Mouse (Mus musculus): Measurements from ENCODE around the gene Kctd14. TPM values are rescaled to one million over a fixed set of nuclear protein-coding genes. Genes with fewer than 3 reads are reported as not detected.

The Kctd14 gene
- polyA plus RNA-seq, 1 experiment from 2014 or later, result 10.7 TPM

- H3K27ac ChIP-seq, result no peak overlapping the region
- H3K4me1 ChIP-seq (replicated peaks), result no peaks in the 10 kb centered on the region
- H3K9ac ChIP-seq, result no peak overlapping the region
- DNase-seq (no peak), ATAC-seq (ENCODE audit: low read depth) (no peak)
- no peak overlapping the region for H3K4me2 ChIP-seq
- H3K9me3 ChIP-seq (replicated peaks), result no peaks in the 10 kb centered on the region
- no peak overlapping the region for H3K4me3 ChIP-seq (replicated peaks)
- H3K36me3 ChIP-seq, result peaks cover 45% of the 10 kb centered on the region
- 54% methylated on average over 3 of the region's 3 CpGs for WGBS (ENCODE audit: insufficient replicate concordance)
- H3K27me3 ChIP-seq, result no peaks in the 10 kb centered on the region
These were observed 40.0 kb downstream of the Kctd14 start for GRCm38 (mm10) chr7:97491157-97491556.

- Histone ChIP-seq H3K4me3 (replicated peaks) (no peak overlapping the region), H3K9ac (no peak overlapping the region), H3K4me2 (no peak overlapping the region), H3K36me3 (peaks cover 36% of the 10 kb centered on the region), H3K9me3 (replicated peaks) (no peaks in the 10 kb centered on the region), H3K27me3 (no peaks in the 10 kb centered on the region), H3K4me1 (replicated peaks) (no peaks in the 10 kb centered on the region), H3K27ac (no peak overlapping the region)
- ATAC-seq (ENCODE audit: low read depth), result no peak
- no peak for DNase-seq
- WGBS (ENCODE audit: insufficient replicate concordance), result 68% methylated on average over 4 of the region's 4 CpGs
These were observed 41.3 kb downstream of the Kctd14 start for GRCm38 (mm10) chr7:97492420-97492819.

DNA sequence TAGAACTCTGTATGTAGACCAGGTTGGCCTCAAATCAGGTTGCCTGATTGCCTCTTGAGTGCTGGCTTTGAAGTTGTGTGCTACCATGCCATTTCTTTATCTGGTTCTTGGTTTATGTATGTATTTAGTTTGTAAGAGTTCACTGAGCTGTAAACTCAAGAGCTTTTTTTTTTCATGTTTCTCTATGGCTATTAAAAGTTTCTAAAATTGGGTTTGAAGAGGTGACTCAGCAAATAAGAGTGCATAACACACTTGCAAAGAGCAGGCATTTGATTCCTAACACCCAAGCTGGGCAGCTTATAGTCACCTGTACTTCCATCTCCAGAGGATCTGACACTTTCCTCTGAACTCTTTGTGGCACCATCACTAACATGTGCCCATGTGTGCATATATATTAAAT, 43.9 kb downstream of the Kctd14 start:
- no peak overlapping the region for H3K27ac ChIP-seq
- no peak overlapping the region for H3K4me3 ChIP-seq (replicated peaks)
- no peak overlapping the region for H3K9ac ChIP-seq
- no peaks in the 10 kb centered on the region for H3K27me3 ChIP-seq
- ATAC-seq (ENCODE audit: low read depth) (no peak), DNase-seq (no peak)
- H3K4me2 ChIP-seq, result no peak overlapping the region
- H3K4me1 ChIP-seq (replicated peaks), result no peaks in the 10 kb centered on the region
- H3K9me3 ChIP-seq (replicated peaks), result no peaks in the 10 kb centered on the region
- H3K36me3 ChIP-seq, result peaks cover 32% of the 10 kb centered on the region

GRCm38 (mm10) chr7:97500555-97501209, 49.6 kb downstream of the Kctd14 start:
- peaks cover 32% of the 10 kb centered on the region for H3K36me3 ChIP-seq
- H3K27me3 ChIP-seq, result no peaks in the 10 kb centered on the region
- 81% methylated on average over 5 of the region's 5 CpGs for WGBS (ENCODE audit: insufficient replicate concordance)
- H3K4me1 ChIP-seq (replicated peaks), result no peaks in the 10 kb centered on the region
- no peak for ATAC-seq (ENCODE audit: low read depth)
- H3K9ac ChIP-seq, result no peak overlapping the region
- no peaks in the 10 kb centered on the region for H3K9me3 ChIP-seq (replicated peaks)
- no peak overlapping the region for H3K4me2 ChIP-seq
- no peak overlapping the region for H3K27ac ChIP-seq
- no peak overlapping the region for H3K4me3 ChIP-seq (replicated peaks)
- no peak for DNase-seq

Other genes with a start within 250 kb of the Kctd14 start
- gene Usp35, start 119.3 kb upstream of the Kctd14 start, polyA plus RNA-seq (2015; fragmentation: Nextera tagmentation; extraction: Ambion mirVana), result 0.07 and 0.14 TPM in 2 replicates
- 0.92 and 1.0 TPM in 2 replicates for gene Kctd21, start 119.0 kb upstream of the Kctd14 start, polyA plus RNA-seq (2015; fragmentation: Nextera tagmentation; extraction: Ambion mirVana)
- 41.3 and 45.9 TPM in 2 replicates for gene Alg8, start 79.7 kb upstream of the Kctd14 start, polyA plus RNA-seq (2015; fragmentation: Nextera tagmentation; extraction: Ambion mirVana)
- gene Ndufc2, start 51.3 kb upstream of the Kctd14 start, polyA plus RNA-seq (2015; fragmentation: Nextera tagmentation; extraction: Ambion mirVana), result 221 and 241 TPM in 2 replicates
- gene Thrsp, start 33.6 kb upstream of the Kctd14 start, polyA plus RNA-seq (2015; fragmentation: Nextera tagmentation; extraction: Ambion mirVana), result 0.12 TPM in 1 of 2 replicates, not detected in the other
- gene Ints4, start 29.6 kb downstream of the Kctd14 start, polyA plus RNA-seq (2015; fragmentation: Nextera tagmentation; extraction: Ambion mirVana), result 22.0 and 24.7 TPM in 2 replicates
- gene Aamdc, start 128.2 kb downstream of the Kctd14 start, polyA plus RNA-seq (2015; fragmentation: Nextera tagmentation; extraction: Ambion mirVana), result 15.9 and 16.0 TPM in 2 replicates
- 7.4 and 9.0 TPM in 2 replicates for gene Rsf1, start 128.6 kb downstream of the Kctd14 start, polyA plus RNA-seq (2015; fragmentation: Nextera tagmentation; extraction: Ambion mirVana)
- 104 and 110 TPM in 2 replicates for gene Clns1a, start 245.3 kb downstream of the Kctd14 start, polyA plus RNA-seq (2015; fragmentation: Nextera tagmentation; extraction: Ambion mirVana)

Data from liver, embryonic 13.5 days (tissue).